Mouse (Mus musculus): ENCODE data around the gene Chka. TPM values are rescaled to one million over a fixed set of nuclear protein-coding genes. Genes with fewer than 3 reads are reported as not detected.

The Chka gene
- total RNA-seq, 1 experiment: 79.6 TPM

DNA sequence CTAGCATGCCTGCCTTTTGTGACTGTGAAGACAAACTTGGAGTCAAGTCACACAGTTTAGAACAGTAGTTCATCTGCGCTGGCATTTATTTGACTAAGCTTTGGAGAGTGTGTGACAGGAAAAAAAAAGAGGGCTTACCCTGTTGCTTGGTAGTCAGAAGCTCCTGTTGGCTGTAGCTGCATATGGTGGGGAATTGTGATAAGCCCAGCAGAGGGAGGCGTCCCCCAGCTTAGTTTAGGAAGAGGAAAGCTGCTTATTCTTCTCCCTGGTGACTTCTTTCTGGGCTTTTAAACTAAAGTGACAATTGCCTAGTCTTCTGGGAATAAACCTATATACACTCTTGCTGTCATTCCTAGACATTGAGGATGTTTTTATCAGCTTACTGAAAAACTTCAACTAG, 11.1 kb downstream of the Chka start:
- H3K4me1 ChIP-seq (ENCODE audit: control insufficient read depth in 2 of 2, insufficient read depth in 2 of 2, low read length in 2 of 2, poor library complexity in 1 of 2): peaks cover 0 to 5% of the 10 kb centered on the region in 2 experiments; a peak in 1 of 4 replicates

DNA sequence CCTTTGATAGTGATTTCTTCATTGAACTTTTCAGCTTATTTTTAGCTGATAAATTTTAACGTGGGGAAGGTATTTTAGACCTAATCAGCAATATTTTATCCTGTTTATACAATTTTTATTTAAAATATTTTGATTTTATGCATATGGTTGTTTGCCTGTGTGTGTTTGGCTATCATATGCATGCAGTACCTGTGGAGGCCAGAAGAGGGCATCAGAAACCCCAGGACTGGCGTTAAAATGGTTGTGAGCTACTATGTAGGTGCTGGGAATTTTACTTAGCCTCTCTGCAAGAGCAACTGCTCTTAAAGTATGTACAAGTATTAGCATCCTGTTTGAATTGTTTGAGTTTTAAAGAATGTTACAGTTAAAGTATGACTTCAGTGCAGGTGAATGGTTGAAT, 13.4 kb downstream of the Chka start:
- peaks cover 14% of the 10 kb centered on the region for H3K36me3 ChIP-seq (ENCODE audit: control insufficient read depth, insufficient read depth, low read length, poor library complexity, severe bottlenecking)
- in situ Hi-C loops (cut with MboI; ENCODE audit: low sequenced_read_pairs in 2 of 2, unreplicated experiment in 2 of 2): no loop called here
- H3K4me3 ChIP-seq (ENCODE audit: insufficient read depth in 1 of 2, low read depth in 1 of 2, low read length in 2 of 2, poor library complexity in 1 of 2, severe bottlenecking in 1 of 2): no peak overlapping the region
- TF ChIP-seq MAFK (IDR thresholded peaks at IDR 0.05; ENCODE audit: insufficient read depth, low read depth, low read length) (no peak), ZNF384 (IDR thresholded peaks at IDR 0.05; ENCODE audit: low read depth, low read length) (no peak), HCFC1 (IDR thresholded peaks at IDR 0.05; ENCODE audit: borderline replicate concordance, insufficient read depth, low read length) (no peak), ZC3H11A (IDR thresholded peaks at IDR 0.05; ENCODE audit: borderline replicate concordance, low read depth, low read length) (no peak; the same call in 1 of the 2 replicates), CHD2 (IDR thresholded peaks at IDR 0.05; ENCODE audit: low read depth, low read length) (no peak)
- no peak for DNase-seq (ENCODE audit: low read depth, low spot score)
- no peak overlapping the region for H3K9ac ChIP-seq (ENCODE audit: insufficient read depth, low read depth, low read length, poor library complexity, severe bottlenecking)
- H3K27ac ChIP-seq (ENCODE audit: insufficient read depth, low read depth, low read length, poor library complexity, severe bottlenecking): no peak overlapping the region
- peaks cover 0 to 5% of the 10 kb centered on the region in 2 experiments; a peak in 1 of 4 replicates for H3K4me1 ChIP-seq (ENCODE audit: control insufficient read depth in 2 of 2, insufficient read depth in 2 of 2, low read length in 2 of 2, poor library complexity in 1 of 2)
- no peaks in the 10 kb centered on the region for H3K9me3 ChIP-seq (ENCODE audit: control insufficient read depth, insufficient read depth, low read depth, low read length)

More for the DNA sequence above, 11.1 kb downstream of the Chka start:
- Histone ChIP-seq H3K27ac (ENCODE audit: insufficient read depth, low read depth, low read length, poor library complexity, severe bottlenecking) (no peak overlapping the region), H3K9me3 (ENCODE audit: control insufficient read depth, insufficient read depth, low read depth, low read length) (no peaks in the 10 kb centered on the region), H3K36me3 (ENCODE audit: control insufficient read depth, insufficient read depth, low read length, poor library complexity, severe bottlenecking) (peaks cover 9% of the 10 kb centered on the region), H3K4me3 (ENCODE audit: insufficient read depth in 1 of 2, low read depth in 1 of 2, low read length in 2 of 2, poor library complexity in 1 of 2, severe bottlenecking in 1 of 2) (no peak overlapping the region), H3K9ac (ENCODE audit: insufficient read depth, low read depth, low read length, poor library complexity, severe bottlenecking) (no peak overlapping the region)
- in situ Hi-C loops (cut with MboI; ENCODE audit: low sequenced_read_pairs in 2 of 2, unreplicated experiment in 2 of 2): no loop called here
- TF ChIP-seq MAFK (IDR thresholded peaks at IDR 0.05; ENCODE audit: insufficient read depth, low read depth, low read length) (no peak), ZNF384 (IDR thresholded peaks at IDR 0.05; ENCODE audit: low read depth, low read length) (no peak), HCFC1 (IDR thresholded peaks at IDR 0.05; ENCODE audit: borderline replicate concordance, insufficient read depth, low read length) (no peak), ZC3H11A (IDR thresholded peaks at IDR 0.05; ENCODE audit: borderline replicate concordance, low read depth, low read length) (no peak), CHD2 (IDR thresholded peaks at IDR 0.05; ENCODE audit: low read depth, low read length) (no peak)
- DNase-seq (ENCODE audit: low read depth, low spot score): no peak

DNA sequence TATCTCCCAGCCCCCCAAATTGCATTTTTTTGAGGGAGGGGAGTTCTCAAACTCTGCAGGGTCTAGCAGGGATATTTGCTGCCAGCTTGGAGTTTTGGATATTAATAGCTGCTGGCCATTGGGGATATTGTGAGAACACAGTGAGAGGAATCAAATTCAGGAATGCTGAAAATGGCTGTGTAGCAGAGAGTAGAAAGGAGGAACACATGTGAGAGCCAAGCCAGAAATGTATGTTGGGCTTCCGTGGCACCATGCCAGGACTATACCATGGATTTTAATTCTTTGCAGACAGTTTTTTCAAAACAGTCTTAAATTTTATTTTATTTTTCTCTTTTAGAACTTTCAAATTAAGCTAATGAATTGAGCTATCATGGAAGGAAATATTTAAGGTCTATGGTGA, 16.7 kb downstream of the Chka start:
- Histone ChIP-seq H3K36me3 (ENCODE audit: control insufficient read depth, insufficient read depth, low read length, poor library complexity, severe bottlenecking) (peaks cover 14% of the 10 kb centered on the region), H3K4me1 (ENCODE audit: control insufficient read depth in 2 of 2, insufficient read depth in 2 of 2, low read length in 2 of 2, poor library complexity in 1 of 2) (0 out of 4 replicates have a peak, but pooled peaks cover 0 to under 1% of the 10 kb centered on the region in 2 experiments), H3K4me3 (ENCODE audit: insufficient read depth in 1 of 2, low read depth in 1 of 2, low read length in 2 of 2, poor library complexity in 1 of 2, severe bottlenecking in 1 of 2) (no peak overlapping the region), H3K9ac (ENCODE audit: insufficient read depth, low read depth, low read length, poor library complexity, severe bottlenecking) (no peak overlapping the region), H3K27ac (ENCODE audit: insufficient read depth, low read depth, low read length, poor library complexity, severe bottlenecking) (no peak overlapping the region), H3K9me3 (ENCODE audit: control insufficient read depth, insufficient read depth, low read depth, low read length) (no peaks in the 10 kb centered on the region)
- in situ Hi-C loops (cut with MboI; ENCODE audit: low sequenced_read_pairs in 2 of 2, unreplicated experiment in 2 of 2): no loop called here
- no peak for TF ChIP-seq HCFC1 (IDR thresholded peaks at IDR 0.05; ENCODE audit: borderline replicate concordance, insufficient read depth, low read length)
- no peak for TF ChIP-seq CHD2 (IDR thresholded peaks at IDR 0.05; ENCODE audit: low read depth, low read length)
- no peak for TF ChIP-seq ZNF384 (IDR thresholded peaks at IDR 0.05; ENCODE audit: low read depth, low read length)
- TF ChIP-seq MAFK (IDR thresholded peaks at IDR 0.05; ENCODE audit: insufficient read depth, low read depth, low read length): no peak
- no peak for TF ChIP-seq ZC3H11A (IDR thresholded peaks at IDR 0.05; ENCODE audit: borderline replicate concordance, low read depth, low read length)
- no peak for DNase-seq (ENCODE audit: low read depth, low spot score)

DNA sequence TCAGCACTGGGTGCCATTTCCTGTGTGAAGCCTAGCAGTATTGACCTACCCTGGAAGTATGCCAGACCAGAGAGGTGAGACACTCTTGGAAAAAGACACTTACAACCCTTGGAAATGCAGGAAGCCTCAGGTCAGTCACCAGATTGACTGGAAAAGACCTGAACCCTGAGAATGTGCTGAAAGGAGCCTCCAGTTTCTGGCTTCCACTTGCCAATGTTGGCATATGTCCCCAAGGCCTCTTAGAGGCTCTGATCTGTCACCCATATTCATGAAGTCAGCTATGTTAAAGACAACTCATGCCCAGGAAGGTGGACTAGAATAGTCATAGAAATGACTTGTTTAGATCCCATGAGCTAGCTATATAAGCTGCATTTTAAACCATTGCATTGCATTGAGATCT, 19.9 kb downstream of the Chka start:
- peaks cover 0 to 6% of the 10 kb centered on the region in 2 experiments; a peak in 1 of 4 replicates for H3K4me1 ChIP-seq (ENCODE audit: control insufficient read depth in 2 of 2, insufficient read depth in 2 of 2, low read length in 2 of 2, poor library complexity in 1 of 2)
- H3K27ac ChIP-seq (ENCODE audit: insufficient read depth, low read depth, low read length, poor library complexity, severe bottlenecking): no peak overlapping the region
- in situ Hi-C loops (cut with MboI; ENCODE audit: low sequenced_read_pairs in 2 of 2, unreplicated experiment in 2 of 2): no loop called here
- no peaks in the 10 kb centered on the region for H3K9me3 ChIP-seq (ENCODE audit: control insufficient read depth, insufficient read depth, low read depth, low read length)
- TF ChIP-seq ZC3H11A (IDR thresholded peaks at IDR 0.05; ENCODE audit: borderline replicate concordance, low read depth, low read length): no peak
- no peak for TF ChIP-seq ZNF384 (IDR thresholded peaks at IDR 0.05; ENCODE audit: low read depth, low read length)
- TF ChIP-seq HCFC1 (IDR thresholded peaks at IDR 0.05; ENCODE audit: borderline replicate concordance, insufficient read depth, low read length): no peak
- no peak for TF ChIP-seq CHD2 (IDR thresholded peaks at IDR 0.05; ENCODE audit: low read depth, low read length)
- no peak for TF ChIP-seq MAFK (IDR thresholded peaks at IDR 0.05; ENCODE audit: insufficient read depth, low read depth, low read length)
- H3K9ac ChIP-seq (ENCODE audit: insufficient read depth, low read depth, low read length, poor library complexity, severe bottlenecking): no peak overlapping the region
- no peak overlapping the region for H3K4me3 ChIP-seq (ENCODE audit: insufficient read depth in 1 of 2, low read depth in 1 of 2, low read length in 2 of 2, poor library complexity in 1 of 2, severe bottlenecking in 1 of 2)
- peaks cover 20% of the 10 kb centered on the region; the same call in 1 of the 2 replicates for H3K36me3 ChIP-seq (ENCODE audit: control insufficient read depth, insufficient read depth, low read length, poor library complexity, severe bottlenecking)
- DNase-seq (ENCODE audit: low read depth, low spot score): no peak

Measured in ES-E14 (cell line).